Mouse (Mus musculus): ENCODE measurements around the gene Atf7ip.

DNA sequence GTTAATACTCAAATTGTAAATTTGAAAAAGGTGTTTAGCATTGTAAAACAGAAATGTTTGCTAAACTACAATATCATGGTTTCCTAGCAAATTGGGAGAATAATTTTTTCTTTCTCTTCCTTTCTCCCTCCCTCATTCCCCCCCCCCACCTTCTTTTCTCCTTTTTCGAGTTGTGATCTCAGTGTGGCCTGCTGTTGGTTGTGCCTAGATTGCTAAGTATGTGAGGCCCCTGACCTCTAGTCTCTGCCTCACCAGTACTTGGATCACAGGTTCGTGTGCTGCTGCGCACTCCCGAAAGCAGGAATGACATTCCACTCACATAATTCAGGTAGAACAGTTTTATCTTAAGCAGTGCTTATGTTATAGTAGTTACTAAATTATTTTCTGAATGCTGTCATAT, 27.8 kb downstream of the Atf7ip start:
- no peak for TF ChIP-seq CTCF (IDR thresholded peaks at IDR 0.05; ENCODE audit: control insufficient read depth, insufficient read depth, insufficient read length)
- TF ChIP-seq MYOG (IDR thresholded peaks at IDR 0.05; ENCODE audit: control insufficient read depth, extremely low read depth, insufficient read length), result no peak
- no peak for TF ChIP-seq CEBPB (IDR thresholded peaks at IDR 0.05; ENCODE audit: low read depth)
- no peak for TF ChIP-seq MYOD1 (IDR thresholded peaks at IDR 0.05; ENCODE audit: control insufficient read depth, insufficient read length, low read depth)
- no peak for TF ChIP-seq USF1 (IDR thresholded peaks at IDR 0.05; ENCODE audit: low read depth)
- no peak for TF ChIP-seq MAX (IDR thresholded peaks at IDR 0.05)
